Mouse (Mus musculus) liver, embryonic 15.5 days (tissue): ENCODE results near the gene Pex10. TPM values are rescaled to one million over a fixed set of nuclear protein-coding genes. Genes with fewer than 3 reads are reported as not detected.

Experiments
- ATAC-seq: fragments of 200-750 bp; cut with Nextera tagmentation; 2 replicates; pipeline ENCODE4 v1.8.0; 2017; ENCODE audit warnings: moderate number of reproducible peaks, mild to moderate bottlenecking, moderate library complexity; ENCODE audit not compliant: insufficient read depth
- H3K27ac ChIP-seq: fragments of 300-500 bp; sonication (generic); replicated peaks from 2 replicates; pipeline ENCODE4 v1.5.1; 2015; ENCODE audit warnings: mild to moderate bottlenecking, inconsistent platforms
- H3K27me3 ChIP-seq: fragments of 300-500 bp; sonication (generic); 2 replicates; pipeline ENCODE4 v1.6.1; 2015; ENCODE audit warnings: mild to moderate bottlenecking, inconsistent platforms
- H3K36me3 ChIP-seq: fragments of 300-500 bp; sonication (generic); replicated peaks from 2 replicates; pipeline ENCODE4 v1.6.1; 2015; ENCODE audit warnings: moderate library complexity, mild to moderate bottlenecking, inconsistent platforms
- H3K4me1 ChIP-seq: fragments of 300-500 bp; sonication (generic); replicated peaks from 2 replicates; pipeline ENCODE4 v1.6.1; 2015; ENCODE audit warnings: inconsistent platforms
- H3K4me2 ChIP-seq: fragments of 300-500 bp; sonication (generic); 2 replicates; pipeline ENCODE4 v1.6.1; 2015; ENCODE audit warnings: moderate library complexity, mild to moderate bottlenecking, inconsistent platforms
- H3K4me3 ChIP-seq: fragments of 300-500 bp; sonication (generic); replicated peaks from 2 replicates; pipeline ENCODE4 v1.5.1; 2015; ENCODE audit warnings: mild to moderate bottlenecking, inconsistent platforms
- H3K9ac ChIP-seq: fragments of 300-500 bp; sonication (generic); 2 replicates; pipeline ENCODE4 v1.6.1; 2015; ENCODE audit warnings: moderate library complexity, mild to moderate bottlenecking, inconsistent platforms
- H3K9me3 ChIP-seq: fragments of 300-500 bp; sonication (generic); replicated peaks from 2 replicates; pipeline ENCODE4 v1.6.1; 2016; ENCODE audit warnings: inconsistent platforms
- WGBS: fragments of 180-500 bp; shearing (Covaris S2); methylation state at CpG from one replicate; pipeline ENCODE4 v1.1.7; 2015; ENCODE audit warnings: mixed read lengths; ENCODE audit not compliant: insufficient replicate concordance; 5-methylcytosine and 5-hydroxymethylcytosine counted together
- polyA plus RNA-seq: library from polyadenylated mRNA; unstranded; fragments of >200 nt; fragmentation: Nextera tagmentation; extraction: Ambion mirVana; gene quantifications from 2 replicates; pipeline ENCODE4 v1.2.1, GENCODE M21; 2015

The Pex10 gene
- polyA plus RNA-seq, 1 experiment from 2014 or later = 7.5 TPM

DNA sequence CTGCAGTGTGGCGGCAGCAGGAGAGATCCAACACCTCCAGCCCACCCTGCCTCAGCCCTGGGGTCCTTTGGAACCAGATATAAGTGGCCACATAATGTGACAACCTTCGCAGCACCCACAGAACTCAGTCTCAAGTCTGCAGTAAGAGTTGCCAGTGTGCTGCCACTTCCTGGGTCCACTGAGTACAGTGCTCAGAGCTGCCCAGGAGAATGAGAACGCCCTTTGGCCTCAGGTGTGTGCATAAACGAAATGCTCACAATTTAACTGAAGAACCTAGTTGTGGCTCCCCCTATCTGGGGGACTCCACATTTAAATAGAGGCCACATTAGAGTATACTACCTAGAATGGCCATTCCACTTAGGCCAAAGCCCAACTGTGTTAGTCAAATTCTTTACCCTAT lies 16.7 kb downstream of the Pex10 start:
- peak overlapping the region; percentile 13; the same call in 1 of the 2 replicates for H3K4me2 ChIP-seq
- H3K36me3 ChIP-seq = peaks cover 53% of the 10 kb centered on the region
- no peak overlapping the region; the same call in 1 of the 2 replicates for H3K4me3 ChIP-seq
- 0 out of 2 replicates have a peak overlapping the region, but pooled peaks have one; percentile 16 for H3K27ac ChIP-seq
- 76% methylated on average over 4 of the region's 4 CpGs for WGBS
- no peaks in the 10 kb centered on the region for H3K9me3 ChIP-seq
- H3K9ac ChIP-seq = no peak overlapping the region
- ATAC-seq = no peak
- no peaks in the 10 kb centered on the region for H3K27me3 ChIP-seq
- peaks cover 53% of the 10 kb centered on the region for H3K4me1 ChIP-seq

DNA sequence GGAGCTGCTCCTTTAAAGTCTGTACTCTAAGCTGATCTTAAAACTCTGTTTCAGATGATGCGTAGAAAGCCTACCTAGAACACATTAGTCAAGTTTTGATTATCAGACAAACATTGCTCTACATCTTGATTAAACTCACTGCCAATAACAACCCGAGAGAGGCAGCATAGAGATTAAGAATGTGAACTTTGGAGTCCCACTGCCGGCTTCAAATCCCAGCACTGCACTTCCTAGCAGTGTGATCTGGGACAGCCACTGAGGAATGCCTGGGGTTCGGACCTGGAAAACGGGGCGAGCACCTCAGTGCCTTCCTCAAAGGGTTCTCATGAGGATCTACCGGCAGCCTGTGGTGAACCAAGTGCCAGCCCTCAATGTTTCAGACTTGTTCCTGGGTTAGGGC lies 17.5 kb downstream of the Pex10 start:
- Histone ChIP-seq H3K4me2 (peak overlapping the region; percentile 98), H3K9ac (peak overlapping the region; percentile 94; the same call in 1 of the 2 replicates), H3K4me1 (peaks cover 53% of the 10 kb centered on the region), H3K27me3 (no peaks in the 10 kb centered on the region), H3K27ac (peak overlapping the region; percentile 59; the same call in 1 of the 2 replicates), H3K9me3 (no peaks in the 10 kb centered on the region), H3K4me3 (peak overlapping the region; percentile 100), H3K36me3 (peaks cover 46% of the 10 kb centered on the region)
- 74% methylated on average over 7 of the region's 7 CpGs for WGBS
- ATAC-seq = no peak

DNA sequence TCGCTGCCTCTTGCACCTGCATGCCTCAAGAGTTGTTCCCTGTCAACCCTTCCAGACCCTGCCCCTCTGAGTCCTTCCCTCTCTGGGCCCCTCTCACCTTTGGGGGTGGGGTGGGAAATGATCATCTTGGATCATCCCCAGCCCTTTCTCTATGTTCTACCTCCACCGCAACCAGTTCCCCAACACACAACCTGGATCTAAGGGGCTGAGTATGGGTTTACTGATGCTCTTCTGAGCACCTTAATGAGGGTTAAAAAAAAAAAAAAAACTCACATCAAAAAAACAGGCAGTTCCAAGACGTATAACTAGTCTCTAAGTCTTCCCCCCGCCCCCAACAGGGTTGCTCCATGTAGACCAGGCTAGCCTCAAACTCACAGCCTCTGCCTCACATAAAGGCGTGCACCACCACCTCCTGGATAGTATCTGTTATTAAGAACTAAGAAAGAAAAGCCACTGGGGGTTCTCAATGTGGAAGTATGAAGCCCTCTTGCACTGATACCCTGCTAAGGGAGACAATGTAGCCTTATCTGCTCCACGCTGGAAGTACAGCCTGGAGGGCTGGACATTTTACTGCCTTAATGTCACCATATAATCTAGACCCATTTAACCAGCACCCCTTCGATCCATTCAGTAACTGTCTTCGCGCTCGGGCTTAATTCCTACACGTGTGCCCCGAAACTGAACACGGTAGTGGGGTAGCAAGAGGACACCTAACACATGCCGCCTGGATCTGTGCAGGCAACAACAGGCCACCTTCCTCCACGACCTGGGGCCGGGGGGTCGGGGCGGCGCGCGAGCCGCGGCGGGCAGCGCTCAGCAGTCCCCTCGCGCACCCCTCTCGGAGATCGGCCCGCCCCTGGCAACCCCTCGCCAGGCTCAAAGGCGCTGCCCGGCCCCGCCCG lies 18.6 kb downstream of the Pex10 start:
- 4% methylated on average over 34 of the region's 35 CpGs for WGBS
- Histone ChIP-seq H3K4me2 (peak overlapping the region; percentile 98), H3K9me3 (no peaks in the 10 kb centered on the region), H3K4me3 (peak overlapping the region; percentile 100), H3K9ac (peak overlapping the region; percentile 94), H3K27me3 (no peaks in the 10 kb centered on the region), H3K4me1 (peaks cover 53% of the 10 kb centered on the region), H3K36me3 (peaks cover 35% of the 10 kb centered on the region), H3K27ac (peak overlapping the region; percentile 92)
- peak; percentile 81; the same call in 1 of the 2 replicates for ATAC-seq

DNA sequence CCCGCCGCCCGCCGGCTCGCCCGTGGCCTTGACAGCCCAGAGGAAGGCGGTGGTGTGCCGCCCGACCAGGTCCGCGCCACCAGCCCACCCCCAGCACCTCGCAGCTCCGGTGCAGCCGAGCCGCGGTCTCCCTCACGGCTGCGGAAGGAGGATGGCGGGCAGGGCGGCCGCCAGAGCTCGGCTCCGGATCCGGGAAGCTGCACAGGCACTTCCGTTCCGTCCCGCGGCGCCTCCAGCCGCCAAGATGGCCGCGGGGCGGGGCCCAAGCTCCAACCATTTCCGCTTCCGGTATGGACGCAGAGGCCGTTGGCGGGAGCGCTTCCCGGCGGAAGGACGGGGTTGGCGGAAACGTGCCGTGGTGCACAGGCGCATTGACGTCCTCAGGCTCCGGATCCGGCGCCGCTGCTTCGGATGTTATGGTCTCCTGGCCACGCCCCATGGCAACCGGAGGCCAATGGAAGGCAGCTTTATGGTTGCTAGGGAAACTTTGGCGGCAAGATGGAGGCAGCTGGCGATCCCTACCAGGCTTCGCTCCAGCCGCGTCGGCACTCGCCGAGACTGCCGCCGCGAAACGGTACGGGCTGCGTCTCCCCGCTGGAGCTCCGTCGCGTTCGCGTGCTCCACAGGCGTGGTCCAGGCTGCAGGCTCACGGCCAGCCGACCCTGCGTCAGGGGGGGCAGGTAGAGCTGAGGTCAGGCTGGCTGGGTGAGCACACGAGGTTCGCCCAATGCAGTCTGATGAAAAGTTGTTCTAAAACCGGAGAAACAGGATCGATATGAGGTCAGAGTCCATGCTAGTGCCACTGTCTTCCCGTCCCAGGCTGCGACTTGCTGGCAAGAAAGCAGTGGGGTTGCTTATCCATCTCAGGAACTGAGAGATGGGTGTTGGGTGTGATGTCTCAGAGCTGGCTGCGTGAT lies 19.6 kb downstream of the Pex10 start, which contains the start of the genes Rer1 and Morn1:
Gene Rer1 (minus strand): TSS at position 275 of the 917 bp plus-strand sequence.
Gene Morn1 (plus strand): TSS at position 470 of the 917 bp plus-strand sequence.
- peaks cover 53% of the 10 kb centered on the region for H3K4me1 ChIP-seq
- H3K36me3 ChIP-seq = peaks cover 28% of the 10 kb centered on the region
- WGBS = under 1% methylated on average over 85 of the region's 85 CpGs
- peak; percentile 97 for ATAC-seq
- peak within 1 kb of the TSS; percentile 92 for H3K27ac ChIP-seq
- no peaks in the 10 kb centered on the region for H3K9me3 ChIP-seq
- peak within 1 kb of the TSS; percentile 100 for H3K4me3 ChIP-seq
- H3K4me2 ChIP-seq = peak within 1 kb of the TSS; percentile 98
- peak within 1 kb of the TSS; percentile 94 for H3K9ac ChIP-seq
- no peaks in the 10 kb centered on the region for H3K27me3 ChIP-seq

DNA sequence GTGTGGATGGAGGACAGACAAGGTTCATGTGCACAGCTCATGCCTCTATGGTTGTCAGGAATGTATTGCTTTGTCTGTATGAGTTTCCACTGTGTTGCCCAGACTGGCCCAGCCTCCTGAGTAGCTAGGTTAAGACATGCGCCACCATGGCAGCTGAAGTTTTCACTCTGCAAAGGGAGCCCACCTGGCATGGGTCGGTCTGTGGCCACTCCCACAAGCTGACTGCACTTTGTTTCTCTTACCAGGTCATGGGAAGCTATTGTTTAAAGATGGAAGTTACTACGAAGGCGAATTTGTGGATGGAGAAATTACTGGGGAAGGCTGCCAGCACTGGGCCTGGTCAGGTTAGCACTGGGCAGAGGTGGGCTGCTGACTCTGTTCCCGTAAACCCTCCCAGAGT lies 22.4 kb downstream of the Pex10 start:
- no peak overlapping the region for H3K9ac ChIP-seq
- 73% methylated on average over 5 of the region's 5 CpGs for WGBS

DNA sequence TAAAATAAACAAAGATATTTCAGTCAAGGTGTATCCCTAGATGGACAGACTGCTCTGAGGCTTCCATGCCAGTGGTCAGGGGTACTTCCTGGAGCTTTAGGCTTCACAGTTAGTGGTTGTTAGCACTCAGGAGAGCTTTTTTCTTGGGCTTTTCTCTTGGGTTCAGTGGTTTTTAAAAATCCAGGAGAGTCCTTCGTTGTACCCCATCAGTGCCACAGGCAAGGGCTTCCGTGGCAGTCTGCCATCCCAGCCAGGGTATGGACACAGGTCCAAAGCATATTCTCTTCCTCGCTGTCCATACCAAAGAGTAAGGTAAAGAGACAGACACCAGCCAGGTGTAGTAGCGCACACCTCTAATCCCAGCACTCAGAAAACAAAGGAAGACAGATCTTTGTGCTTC lies 23.3 kb downstream of the Pex10 start:
- Histone ChIP-seq H3K27ac (no peak overlapping the region), H3K4me2 (no peak overlapping the region), H3K9me3 (no peaks in the 10 kb centered on the region), H3K27me3 (no peaks in the 10 kb centered on the region), H3K36me3 (no peaks in the 10 kb centered on the region), H3K4me3 (no peak overlapping the region), H3K4me1 (peaks cover 19% of the 10 kb centered on the region), H3K9ac (no peak overlapping the region)
- ATAC-seq = no peak
- 82% methylated on average over 4 of the region's 4 CpGs for WGBS

More for the DNA sequence above, 22.4 kb downstream of the Pex10 start:
- no peak for ATAC-seq
- Histone ChIP-seq H3K4me2 (no peak overlapping the region), H3K4me3 (no peak overlapping the region), H3K9me3 (no peaks in the 10 kb centered on the region), H3K4me1 (peaks cover 28% of the 10 kb centered on the region), H3K36me3 (no peaks in the 10 kb centered on the region; the same call in 1 of the 2 replicates), H3K27me3 (no peaks in the 10 kb centered on the region), H3K27ac (no peak overlapping the region)

DNA sequence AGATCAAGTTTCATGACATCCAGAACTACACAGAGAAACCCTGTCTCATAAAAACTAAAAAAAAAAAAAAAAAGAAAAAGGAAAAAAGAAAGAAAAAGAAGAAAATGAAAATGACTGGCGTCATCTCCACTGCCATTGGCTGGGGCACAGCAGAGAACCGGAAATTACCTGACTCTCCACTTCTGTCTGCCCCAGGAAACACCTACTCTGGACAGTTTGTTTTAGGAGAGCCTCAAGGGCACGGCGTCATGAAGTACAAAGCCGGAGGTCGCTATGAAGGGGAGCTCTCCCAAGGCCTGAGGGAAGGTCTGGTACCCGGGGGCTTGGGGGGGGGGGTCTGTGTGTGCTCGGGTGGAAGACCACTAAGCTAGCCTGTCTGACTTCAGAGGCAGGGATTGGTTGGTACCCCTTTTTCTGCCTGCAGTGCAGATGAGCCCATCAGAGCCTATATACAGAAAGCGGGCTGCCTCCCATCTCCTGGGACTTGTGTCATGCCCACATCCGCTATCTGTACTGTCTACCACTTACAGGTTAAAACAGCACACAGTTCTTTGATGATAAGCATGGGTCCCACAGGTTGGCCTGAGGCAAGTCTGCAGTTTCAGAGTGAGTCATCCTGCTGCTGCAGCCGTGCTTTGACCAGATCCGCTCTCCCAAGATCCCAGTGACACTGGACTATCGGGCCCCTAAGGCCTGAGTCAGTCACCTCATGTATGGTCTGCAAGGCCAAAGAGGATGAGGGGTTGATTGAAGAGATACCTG lies 24.1 kb downstream of the Pex10 start:
- no peaks in the 10 kb centered on the region for H3K9me3 ChIP-seq
- H3K27me3 ChIP-seq = no peaks in the 10 kb centered on the region
- no peak overlapping the region for H3K9ac ChIP-seq
- no peak for ATAC-seq
- H3K4me2 ChIP-seq = no peak overlapping the region
- H3K27ac ChIP-seq = no peak overlapping the region
- no peaks in the 10 kb centered on the region for H3K36me3 ChIP-seq
- H3K4me3 ChIP-seq = no peak overlapping the region
- peaks cover 13% of the 10 kb centered on the region for H3K4me1 ChIP-seq
- WGBS = 79% methylated on average over 13 of the region's 13 CpGs

DNA sequence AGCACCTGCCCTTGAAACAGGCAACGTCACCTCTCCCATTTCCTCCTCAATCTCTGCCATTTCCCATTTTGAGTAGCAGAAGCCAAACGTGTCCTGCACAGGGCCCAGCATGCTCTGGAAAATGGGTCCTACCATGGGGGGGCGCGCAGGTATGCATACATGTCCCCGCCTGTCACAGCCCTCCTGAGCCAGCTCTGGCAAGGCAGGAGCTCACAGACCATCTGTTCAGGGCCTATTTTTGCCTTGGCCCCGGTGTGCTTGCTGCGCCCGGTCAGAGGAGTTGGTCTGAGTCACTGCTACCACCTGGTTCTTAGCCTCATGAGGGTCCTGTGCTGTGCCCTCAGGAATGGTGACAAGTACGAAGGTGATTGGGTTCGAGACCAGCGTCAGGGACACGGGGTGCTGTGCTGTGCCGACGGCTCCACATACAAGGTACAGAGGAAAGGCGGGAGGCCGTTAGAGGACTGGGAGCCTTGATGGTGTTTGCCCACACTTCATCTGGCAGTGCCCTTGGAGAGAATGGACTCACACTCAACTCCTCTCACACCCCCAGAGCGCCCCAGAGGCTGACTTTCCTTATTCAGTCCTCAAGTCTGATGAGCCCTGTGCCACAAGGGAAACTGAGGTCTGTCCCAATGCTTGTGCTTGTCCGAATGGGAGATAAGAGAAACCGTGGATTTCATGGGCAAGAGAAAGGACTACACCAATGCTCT lies 26.1 kb downstream of the Pex10 start:
- ATAC-seq = no peak

DNA sequence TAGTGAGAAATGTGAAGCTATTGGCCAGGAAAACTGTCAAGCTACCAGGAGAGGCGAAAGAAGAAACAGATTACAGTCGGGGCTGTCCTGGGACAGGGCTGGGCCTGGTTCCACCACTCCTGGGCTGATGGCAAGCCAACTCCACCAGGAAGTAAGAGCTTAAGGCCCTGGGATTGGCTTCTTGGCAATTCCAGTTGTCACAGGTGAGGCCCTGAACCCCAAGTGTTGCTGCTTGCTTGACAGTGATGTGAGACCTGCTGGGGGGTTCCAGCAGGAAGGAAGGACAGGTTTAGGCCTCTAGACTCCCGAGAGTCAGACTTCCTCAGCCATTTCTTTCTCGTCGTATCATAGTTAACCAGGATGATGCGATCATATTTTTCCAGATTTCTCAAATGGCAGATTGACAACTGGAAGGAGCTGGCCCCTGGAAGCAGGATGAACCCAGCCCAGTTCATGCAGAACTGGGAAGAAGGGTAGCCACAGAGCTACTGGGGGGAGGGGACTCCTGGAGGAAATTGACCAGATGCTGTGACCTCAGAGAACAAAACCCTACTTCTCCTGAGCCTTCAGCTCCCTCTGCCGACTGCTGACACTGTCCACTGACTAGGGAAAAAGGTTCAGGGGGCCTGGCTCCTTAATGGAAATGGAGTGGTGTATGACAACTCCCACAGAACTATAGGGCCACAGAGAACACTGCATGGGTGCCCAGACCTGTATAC lies 26.8 kb downstream of the Pex10 start:
- WGBS = 53% methylated on average over 7 of the region's 7 CpGs
- H3K4me2 ChIP-seq = no peak overlapping the region
- H3K36me3 ChIP-seq = no peaks in the 10 kb centered on the region
- H3K9me3 ChIP-seq = no peaks in the 10 kb centered on the region
- H3K9ac ChIP-seq = no peak overlapping the region
- no peaks in the 10 kb centered on the region for H3K27me3 ChIP-seq
- ATAC-seq = no peak
- H3K4me1 ChIP-seq = no peaks in the 10 kb centered on the region
- no peak overlapping the region for H3K27ac ChIP-seq
- no peak overlapping the region for H3K4me3 ChIP-seq

More for the DNA sequence above, 26.1 kb downstream of the Pex10 start:
- Histone ChIP-seq H3K27ac (no peak overlapping the region), H3K9me3 (no peaks in the 10 kb centered on the region), H3K9ac (no peak overlapping the region), H3K4me3 (no peak overlapping the region), H3K36me3 (no peaks in the 10 kb centered on the region), H3K4me2 (no peak overlapping the region), H3K27me3 (no peaks in the 10 kb centered on the region), H3K4me1 (no peaks in the 10 kb centered on the region)
- WGBS = 77% methylated on average over 19 of the region's 19 CpGs
